In the genomic region with DNA sequence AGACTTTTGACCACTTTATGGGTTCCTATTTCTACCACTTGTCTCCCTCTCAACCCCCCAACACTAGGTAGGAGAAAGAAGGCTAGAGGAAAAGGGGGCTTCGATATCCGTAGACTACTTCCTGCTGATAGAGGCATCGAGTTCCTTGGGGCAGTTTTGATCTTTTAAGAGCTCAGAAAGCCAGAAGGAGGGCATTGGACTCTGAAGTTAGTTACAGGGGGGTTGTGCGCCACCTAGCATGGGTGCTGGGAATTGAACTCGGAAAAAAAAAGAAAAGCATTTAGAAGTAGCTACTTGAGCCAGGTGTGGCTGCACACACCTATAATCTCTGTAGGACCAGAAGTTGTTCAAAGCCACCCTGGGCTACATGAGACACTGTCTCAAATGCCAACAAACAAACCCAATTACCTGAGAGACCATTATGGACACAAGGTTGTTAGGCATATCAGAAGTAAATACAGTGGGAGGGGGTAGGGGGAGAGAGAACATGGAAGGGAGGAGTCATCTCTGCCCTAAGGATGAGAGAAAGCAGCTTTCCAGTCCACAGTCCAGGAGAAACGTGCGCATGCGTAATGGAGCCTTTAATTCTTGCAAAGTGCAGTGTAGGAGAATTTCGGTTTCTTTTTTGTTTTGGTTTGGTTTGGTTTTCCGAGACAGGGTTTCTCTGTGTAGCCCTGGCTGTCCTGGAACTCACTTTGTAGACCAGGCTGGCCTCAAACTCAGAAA, we compare ENCODE assay signal across 8 mouse cellular contexts. TPM values are rescaled to one million over a fixed set of nuclear protein-coding genes. Genes with fewer than 3 reads are reported as not detected.
DNase-seq lines count a peak whose midpoint lies in the region; ATAC-seq and TF ChIP-seq lines count a peak whose summit lies in the region.

No protein-coding gene starts in this region.

- H3K4me1 ChIP-seq in heart, adult 2 months (ENCODE audit: control insufficient read depth, insufficient read depth, low read length), result no peaks in the 10 kb centered on the region
- peaks cover 14% of the 10 kb centered on the region for H3K4me1 ChIP-seq in limb, embryonic 10.5 days
- H3K4me1 ChIP-seq in midbrain, embryonic 11.5 days (ENCODE audit: control insufficient read depth, insufficient read depth, low read length), result peaks cover 10% of the 10 kb centered on the region
- H3K4me1 ChIP-seq in spleen, adult 2 months (ENCODE audit: control insufficient read depth, insufficient read depth, insufficient read length), result peaks cover 5% of the 10 kb centered on the region; the same call in 1 of the 2 replicates

- H3K9ac ChIP-seq in heart, adult 2 months (ENCODE audit: low read depth, low read length), result peak overlapping the region; percentile 76; the same call in 1 of the 2 replicates
- peak overlapping the region; percentile 80 for H3K9ac ChIP-seq in midbrain, embryonic 11.5 days (ENCODE audit: low read length)

- intact Hi-C loops in heart, adult 2 months (cut with DNase I), result loop anchor here (2.0 kb wide), 1 partner anchor 33 kb away; a partner anchor contains a TSS

- no peaks in the 10 kb centered on the region for H3K79me2 ChIP-seq in heart, adult 2 months (replicated peaks; ENCODE audit: control insufficient read depth, insufficient read depth, low read length)

- H3K36me3 ChIP-seq in heart, adult 2 months (ENCODE audit: control insufficient read depth, insufficient read depth, low read length), result no peaks in the 10 kb centered on the region
- H3K36me3 ChIP-seq in limb, embryonic 10.5 days, result peaks cover 33% of the 10 kb centered on the region
- 0 out of 2 replicates have a peak, but pooled peaks cover 4% of the 10 kb centered on the region for H3K36me3 ChIP-seq in midbrain, embryonic 11.5 days (ENCODE audit: control insufficient read depth, insufficient read depth, low read length)
- peaks cover 1% of the 10 kb centered on the region for H3K36me3 ChIP-seq in spleen, adult 2 months (ENCODE audit: control insufficient read depth, insufficient read depth, low read length)

- peak overlapping the region; percentile 82 for H3K27ac ChIP-seq in heart, adult 2 months
- peak overlapping the region; percentile 86 for H3K27ac ChIP-seq in limb, embryonic 10.5 days
- H3K27ac ChIP-seq in midbrain, embryonic 11.5 days (ENCODE audit: low read depth, low read length), result no peak overlapping the region
- H3K27ac ChIP-seq in spleen, adult 2 months (ENCODE audit: insufficient read depth, low read length), result no peak overlapping the region; the same call in 1 of the 2 replicates

- TF ChIP-seq CTCF in heart, adult 2 months (IDR thresholded peaks at IDR 0.05), result peak; percentile 86
- TF ChIP-seq CTCF in spleen, adult 2 months (IDR thresholded peaks at IDR 0.05; ENCODE audit: extremely low read depth, insufficient read depth, insufficient read length, insufficient replicate concordance), result peak; percentile 43; the same call in 1 of the 2 replicates

- DNase-seq in heart, adult 2 months, result peak; percentile 52 to 61
- no peak for DNase-seq in heart, adult 11 months
- DNase-seq in cerebellum, adult 9-11 months, result peak; percentile 59
- DNase-seq in frontal cortex, adult 2 months (ENCODE audit: extremely low spot score in 1 of 2, low spot score in 1 of 2), result peak; percentile 14 to 67
- DNase-seq in induced T-regulatory cell, adult 2 months (ENCODE audit: low read depth), result peak; percentile 89
- peak; percentile 57 for DNase-seq in limb, embryonic 10.5 days (ENCODE audit: low spot score)
- DNase-seq in midbrain, embryonic 11.5 days (ENCODE audit: low spot score, missing footprints), result peak; percentile 91
- DNase-seq in spleen, adult 2 months (ENCODE audit: low read depth in 1 of 2, low spot score in 2 of 2), result peak; percentile 64 to 73

- no peak for TF ChIP-seq EP300 in heart, adult 2 months (IDR thresholded peaks at IDR 0.05; ENCODE audit: insufficient read depth, low read depth, low read length)

- no peak for TF ChIP-seq POLR2A in heart, adult 2 months (IDR thresholded peaks at IDR 0.05; ENCODE audit: insufficient read depth, low read depth, low read length)
- TF ChIP-seq POLR2A in spleen, adult 2 months (IDR thresholded peaks at IDR 0.05; ENCODE audit: low read depth, low read length), result no peak

- no peaks in the 10 kb centered on the region for H3K27me3 ChIP-seq in heart, adult 2 months (ENCODE audit: control insufficient read depth, insufficient read depth, low read length)
- H3K27me3 ChIP-seq in limb, embryonic 10.5 days (ENCODE audit: low read depth, poor library complexity, severe bottlenecking), result no peaks in the 10 kb centered on the region
- no peaks in the 10 kb centered on the region for H3K27me3 ChIP-seq in midbrain, embryonic 11.5 days (ENCODE audit: control insufficient read depth, insufficient read depth, low read length)
- no peaks in the 10 kb centered on the region for H3K27me3 ChIP-seq in spleen, adult 2 months (ENCODE audit: control insufficient read depth, insufficient read depth, low read length)

- ATAC-seq in midbrain, embryonic 11.5 days (ENCODE audit: low FRiP score), result no peak

- WGBS in heart, adult 2 months, result 33% methylated on average over 10 of the region's 10 CpGs
- WGBS in limb, embryonic 10.5 days, result 33% methylated on average over 10 of the region's 10 CpGs
- WGBS in midbrain, embryonic 11.5 days, result 35% methylated on average over 10 of the region's 10 CpGs
- WGBS in spleen, adult 2 months, result 36% methylated on average over 10 of the region's 10 CpGs

- peak overlapping the region; percentile 98 for H3K4me3 ChIP-seq in heart, adult 2 months
- H3K4me3 ChIP-seq in limb, embryonic 10.5 days, result peak overlapping the region; percentile 92
- peak overlapping the region; percentile 95 for H3K4me3 ChIP-seq in midbrain, embryonic 11.5 days (ENCODE audit: low read depth, low read length)
- peak overlapping the region; percentile 74; the same call in 1 of the 2 replicates for H3K4me3 ChIP-seq in spleen, adult 2 months (ENCODE audit: extremely low read depth, insufficient read depth, insufficient read length)

- H3K4me2 ChIP-seq in midbrain, embryonic 11.5 days, result peak overlapping the region; percentile 81

- no peaks in the 10 kb centered on the region for H3K9me3 ChIP-seq in limb, embryonic 10.5 days (replicated peaks)
- no peaks in the 10 kb centered on the region for H3K9me3 ChIP-seq in midbrain, embryonic 11.5 days (ENCODE audit: control insufficient read depth, low read length)

RNA-seq across cellular contexts. Expression of a gene that starts 1.2 kb away (rescaled TPM):
- total RNA-seq in heart, adult 2 months (2021), result 10 to 100 TPM in 1 of 2 experiments, 1 to 10 TPM in 1; 9.9 to 10.8 TPM
- 7.2 and 12.3 TPM in 2 replicates for polyA plus RNA-seq in heart, adult 2 months (2012; rRNA removed)
- polyA plus RNA-seq in frontal cortex, adult 2 months (2012; rRNA removed), result 20.2 and 20.5 TPM in 2 replicates
- 60.4 and 61.9 TPM in 2 replicates for polyA plus RNA-seq in limb, embryonic 10.5 days (2016; fragmentation: Nextera tagmentation; extraction: Ambion mirVana)
- polyA plus RNA-seq in midbrain, embryonic 11.5 days (2014; fragmentation: Nextera tagmentation; extraction: Ambion mirVana), result 54.2 and 61.7 TPM in 2 replicates
- 7.9 and 8.5 TPM in 2 replicates for polyA plus RNA-seq in spleen, adult 2 months (2012; rRNA removed)

RNA-seq across cellular contexts. Expression of a gene that starts 32.7 kb away (rescaled TPM):
- 10 to 100 TPM; 40.2 to 44.2 TPM for total RNA-seq in heart, adult 2 months (2021)
- 19.1 and 27.6 TPM in 2 replicates for polyA plus RNA-seq in heart, adult 2 months (2012; rRNA removed)
- polyA plus RNA-seq in frontal cortex, adult 2 months (2012; rRNA removed), result 14.5 and 18.4 TPM in 2 replicates
- 19.3 and 20.3 TPM in 2 replicates for polyA plus RNA-seq in limb, embryonic 10.5 days (2016; fragmentation: Nextera tagmentation; extraction: Ambion mirVana)
- polyA plus RNA-seq in midbrain, embryonic 11.5 days (2014; fragmentation: Nextera tagmentation; extraction: Ambion mirVana), result 18.3 and 19.1 TPM in 2 replicates
- polyA plus RNA-seq in spleen, adult 2 months (2012; rRNA removed), result 21.7 and 22.6 TPM in 2 replicates

RNA-seq across cellular contexts. Expression of a gene that starts 55.7 kb away (rescaled TPM):
- total RNA-seq in heart, adult 2 months (2021), result 100 to 1,000 TPM; 229 to 294 TPM
- polyA plus RNA-seq in heart, adult 2 months (2012; rRNA removed), result 1,051 and 1,757 TPM in 2 replicates
- 20.1 and 24.7 TPM in 2 replicates for polyA plus RNA-seq in frontal cortex, adult 2 months (2012; rRNA removed)
- 1.6 and 1.8 TPM in 2 replicates for polyA plus RNA-seq in limb, embryonic 10.5 days (2016; fragmentation: Nextera tagmentation; extraction: Ambion mirVana)
- 0.17 TPM in 1 of 2 replicates, not detected in the other for polyA plus RNA-seq in midbrain, embryonic 11.5 days (2014; fragmentation: Nextera tagmentation; extraction: Ambion mirVana)
- polyA plus RNA-seq in spleen, adult 2 months (2012; rRNA removed), result 0.54 and 0.98 TPM in 2 replicates

Comparison
In these comparisons a context has a peak if more than half of its experiments do, and no peak if none do; other contexts are left out.
1. H3K27ac ChIP-seq: peak in heart, adult 2 months (single experiment) and limb, embryonic 10.5 days (single experiment); none in midbrain, embryonic 11.5 days (single experiment) and spleen, adult 2 months (single experiment).
2. RNA of a gene that starts 55.7 kb away (polyA plus RNA-seq): 1,051 to 1,757 TPM in heart, adult 2 months; 20.1 to 24.7 TPM in frontal cortex, adult 2 months, 1.6 to 1.8 TPM in limb, embryonic 10.5 days, 0.54 to 0.98 TPM in spleen, adult 2 months and 0.17 TPM in midbrain, embryonic 11.5 days; every median in the first group is over 10 times any median in the second.
3. Peak in every context shown above with its lines, with median percentiles within 50 percentile points of each other: H3K4me3 ChIP-seq.